Mouse (Mus musculus): Measurements from ENCODE around the gene Prss36.

Gene Prss36

GRCm38 (mm10) chr7:127923714-127924113, 22.8 kb downstream of the Prss36 start:
- no peak for TF ChIP-seq GATA4 (IDR thresholded peaks at IDR 0.05; ENCODE audit: insufficient replicate concordance, low read length)

- no peak for TF ChIP-seq GATA4 (IDR thresholded peaks at IDR 0.05; ENCODE audit: insufficient replicate concordance, low read length)
Observed at GRCm38 (mm10) chr7:127922451-127923275, 23.9 kb downstream of the Prss36 start.

GRCm38 (mm10) chr7:127921516-127921915, 25.0 kb downstream of the Prss36 start:
- TF ChIP-seq GATA4 (IDR thresholded peaks at IDR 0.05; ENCODE audit: insufficient replicate concordance, low read length): no peak

- no peak for TF ChIP-seq GATA4 (IDR thresholded peaks at IDR 0.05; ENCODE audit: insufficient replicate concordance, low read length)
Observed at GRCm38 (mm10) chr7:127919290-127919689, 27.2 kb downstream of the Prss36 start.

- TF ChIP-seq GATA4 (IDR thresholded peaks at IDR 0.05; ENCODE audit: insufficient replicate concordance, low read length): no peak
Observed at GRCm38 (mm10) chr7:127918203-127918602, 28.3 kb downstream of the Prss36 start.

- TF ChIP-seq GATA4 (IDR thresholded peaks at IDR 0.05; ENCODE audit: insufficient replicate concordance, low read length): no peak
Observed at GRCm38 (mm10) chr7:127915293-127915692, 31.2 kb downstream of the Prss36 start.

GRCm38 (mm10) chr7:127912938-127913337, 33.6 kb downstream of the Prss36 start:
- TF ChIP-seq GATA4 (IDR thresholded peaks at IDR 0.05; ENCODE audit: insufficient replicate concordance, low read length): no peak

GRCm38 (mm10) chr7:127912190-127912871, 34.2 kb downstream of the Prss36 start, which contains the start of gene Kat8:
Kat8 (plus strand) TSS chr7:127912516.
- no peak for TF ChIP-seq GATA4 (IDR thresholded peaks at IDR 0.05; ENCODE audit: insufficient replicate concordance, low read length)

GRCm38 (mm10) chr7:127908656-127909055, 37.9 kb downstream of the Prss36 start:
- TF ChIP-seq GATA4 (IDR thresholded peaks at IDR 0.05; ENCODE audit: insufficient replicate concordance, low read length): no peak

- TF ChIP-seq GATA4 (IDR thresholded peaks at IDR 0.05; ENCODE audit: insufficient replicate concordance, low read length): no peak
Observed at GRCm38 (mm10) chr7:127907939-127908338, 38.6 kb downstream of the Prss36 start.

- TF ChIP-seq GATA4 (IDR thresholded peaks at IDR 0.05; ENCODE audit: insufficient replicate concordance, low read length): no peak
Observed at GRCm38 (mm10) chr7:127903971-127904796, 42.3 kb downstream of the Prss36 start, which contains the start of gene Bckdk. Bckdk (plus strand) TSS chr7:127904082.

GRCm38 (mm10) chr7:127901772-127902171, 44.8 kb downstream of the Prss36 start:
- TF ChIP-seq GATA4 (IDR thresholded peaks at IDR 0.05; ENCODE audit: insufficient replicate concordance, low read length): no peak

GRCm38 (mm10) chr7:127899997-127900396, 46.5 kb downstream of the Prss36 start:
- no peak for TF ChIP-seq GATA4 (IDR thresholded peaks at IDR 0.05; ENCODE audit: insufficient replicate concordance, low read length)

GRCm38 (mm10) chr7:127898179-127898956, 48.2 kb downstream of the Prss36 start:
- TF ChIP-seq GATA4 (IDR thresholded peaks at IDR 0.05; ENCODE audit: insufficient replicate concordance, low read length): no peak
